Mouse (Mus musculus) testis, adult 2 months (tissue): ENCODE measurements around the gene Arhgef19. TPM values are rescaled to one million over a fixed set of nuclear protein-coding genes. Genes with fewer than 3 reads are reported as not detected.
A peak's percentile ranks its signal among the peaks of the same experiment; 100 is the strongest.

Experiments
- H3K27ac ChIP-seq: fragments of 200-500 bp; 2 replicates; pipeline ENCODE4 v1.5.1; 2012; ENCODE audit warnings: low read depth, low read length; ENCODE audit not compliant: control insufficient read depth, insufficient read depth
- H3K27me3 ChIP-seq: fragments of 200-500 bp; 2 replicates; pipeline ENCODE4 v1.6.1; 2012; ENCODE audit warnings: mild to moderate bottlenecking, low read length, moderate library complexity; ENCODE audit not compliant: control insufficient read depth, insufficient read depth
- H3K36me3 ChIP-seq: fragments of 200-500 bp; 2 replicates; pipeline ENCODE4 v1.6.1; 2012; ENCODE audit warnings: mild to moderate bottlenecking, low read length; ENCODE audit not compliant: control insufficient read depth, insufficient read depth
- H3K4me1 ChIP-seq: fragments of 200-500 bp; 2 replicates; pipeline ENCODE4 v1.6.1; 2012; ENCODE audit warnings: low read length; ENCODE audit not compliant: control insufficient read depth, insufficient read depth
- H3K4me3 ChIP-seq: fragments of 200-500 bp; 2 replicates; pipeline ENCODE4 v1.5.1; 2012; ENCODE audit warnings: low read depth, mild to moderate bottlenecking, low read length, moderate library complexity, mixed read lengths; ENCODE audit not compliant: control insufficient read depth
- CTCF ChIP-seq: fragments of 200-500 bp; IDR thresholded peaks from 2 replicates; pipeline ENCODE4 v1.5.1; 2012; ENCODE audit warnings: low read depth, mild to moderate bottlenecking, inconsistent platforms, low read length, moderate library complexity; ENCODE audit not compliant: control insufficient read depth, insufficient read depth, insufficient replicate concordance
- POLR2A ChIP-seq: fragments of 200-500 bp; IDR thresholded peaks from 2 replicates; pipeline ENCODE4 v1.6.1; 2012; ENCODE audit warnings: low read depth, mild to moderate bottlenecking, inconsistent platforms, low read length, moderate library complexity; ENCODE audit not compliant: control insufficient read depth
- polyA plus RNA-seq: library from polyadenylated mRNA; depleted of rRNA; stranded (reverse); fragments of >200 nt; gene quantifications from 2 replicates; pipeline ENCODE4 v1.2.3, GENCODE M21; 2012

The Arhgef19 gene
- polyA plus RNA-seq, 1 experiment: 0.65 TPM

DNA sequence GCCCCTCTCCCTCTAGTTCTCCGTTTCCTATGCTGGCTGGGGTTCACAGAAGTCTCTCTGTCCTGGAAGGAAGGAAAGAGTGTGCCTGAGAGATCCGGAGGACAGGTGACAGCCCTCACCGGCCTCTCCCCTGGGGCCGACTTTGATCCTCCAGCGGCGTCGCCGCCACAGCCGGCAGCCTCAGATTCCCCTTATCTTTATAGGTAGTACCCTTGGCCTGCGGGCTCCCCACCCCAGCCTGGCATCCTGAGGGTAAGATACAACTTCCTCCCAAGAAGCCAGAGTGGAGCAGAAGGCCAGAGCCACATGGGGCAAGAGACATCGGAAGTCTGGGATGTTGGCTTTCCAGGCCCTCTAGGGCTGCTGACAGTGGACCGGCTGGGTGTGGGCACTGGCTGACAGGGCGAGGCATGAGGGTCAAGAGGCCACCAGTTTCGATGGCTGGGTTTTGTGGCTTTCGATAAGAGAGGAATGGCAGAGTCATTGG is 48.3 kb downstream of the Arhgef19 start:
- no peak overlapping the region for H3K27ac ChIP-seq
- peaks cover 11% of the 10 kb centered on the region for H3K4me1 ChIP-seq
- no peak for TF ChIP-seq POLR2A
- TF ChIP-seq CTCF: no peak
- H3K36me3 ChIP-seq: no peaks in the 10 kb centered on the region
- H3K4me3 ChIP-seq: no peak overlapping the region
- no peaks in the 10 kb centered on the region for H3K27me3 ChIP-seq

DNA sequence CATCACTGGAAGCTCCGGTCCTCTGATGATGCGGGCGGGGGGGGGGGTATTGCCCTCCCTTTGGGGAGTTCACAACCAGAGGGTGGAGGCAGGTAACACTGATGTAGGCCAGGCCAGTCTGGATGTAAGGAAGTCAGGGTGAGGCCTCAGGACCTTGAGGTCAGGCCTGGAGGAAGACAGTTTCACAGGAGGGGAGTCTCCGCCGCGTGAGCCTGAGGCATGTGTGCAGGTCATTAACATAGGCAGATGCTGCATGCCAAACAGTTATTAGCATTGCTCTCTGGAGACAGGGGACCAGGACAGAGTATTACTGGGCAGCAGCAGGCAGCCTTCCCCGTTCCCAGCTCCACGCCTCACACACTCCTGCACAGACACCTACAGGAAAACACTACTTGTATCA is 48.9 kb downstream of the Arhgef19 start:
- no peaks in the 10 kb centered on the region for H3K36me3 ChIP-seq
- H3K4me1 ChIP-seq: peaks cover 11% of the 10 kb centered on the region
- no peak overlapping the region for H3K4me3 ChIP-seq
- TF ChIP-seq CTCF (no peak), POLR2A (no peak)
- no peak overlapping the region for H3K27ac ChIP-seq
- H3K27me3 ChIP-seq: no peaks in the 10 kb centered on the region

DNA sequence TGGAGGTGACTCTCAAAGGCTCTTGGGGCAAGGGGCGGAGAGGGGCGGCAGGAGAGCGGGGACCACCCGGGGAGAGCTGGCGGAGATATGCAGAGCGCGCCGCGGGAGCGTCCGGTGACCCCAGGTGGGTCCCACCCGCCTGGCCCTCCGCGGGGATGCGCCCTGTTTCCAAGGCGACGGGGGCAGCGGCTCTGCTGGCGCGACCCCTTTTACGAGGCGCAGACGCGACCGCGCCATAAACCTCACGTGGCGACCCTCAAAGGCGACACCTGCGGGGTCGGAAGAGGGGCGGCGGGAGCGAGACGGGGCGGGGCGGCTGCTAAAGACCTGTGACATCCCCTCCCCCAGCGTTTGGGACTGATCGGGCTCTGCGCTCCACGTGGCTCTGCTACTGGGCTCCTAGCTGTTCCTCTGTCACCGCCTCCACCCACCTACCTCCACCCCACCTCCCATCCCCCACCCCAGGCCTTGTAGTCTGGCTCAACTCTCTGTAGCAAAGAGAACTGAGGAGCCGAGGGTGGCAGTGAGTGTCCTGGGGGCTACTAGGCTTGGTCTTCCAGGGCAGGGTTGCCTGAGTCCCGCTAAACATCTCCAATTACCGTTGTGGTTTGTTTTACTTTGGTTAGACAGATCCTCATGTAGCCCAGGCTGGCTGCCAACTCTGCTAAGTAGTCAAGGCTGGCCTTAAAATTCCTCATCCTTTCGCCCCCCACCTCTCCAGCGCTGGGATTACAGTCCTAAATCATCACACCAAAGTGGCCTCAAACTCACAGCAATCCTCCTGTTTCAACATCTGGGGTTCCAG is 52.5 kb downstream of the Arhgef19 start:
- TF ChIP-seq POLR2A (no peak), CTCF (no peak)
- Histone ChIP-seq H3K4me1 (peaks cover 9% of the 10 kb centered on the region), H3K4me3 (peak overlapping the region; percentile 70), H3K27me3 (no peaks in the 10 kb centered on the region), H3K36me3 (no peaks in the 10 kb centered on the region), H3K27ac (no peak overlapping the region)

DNA sequence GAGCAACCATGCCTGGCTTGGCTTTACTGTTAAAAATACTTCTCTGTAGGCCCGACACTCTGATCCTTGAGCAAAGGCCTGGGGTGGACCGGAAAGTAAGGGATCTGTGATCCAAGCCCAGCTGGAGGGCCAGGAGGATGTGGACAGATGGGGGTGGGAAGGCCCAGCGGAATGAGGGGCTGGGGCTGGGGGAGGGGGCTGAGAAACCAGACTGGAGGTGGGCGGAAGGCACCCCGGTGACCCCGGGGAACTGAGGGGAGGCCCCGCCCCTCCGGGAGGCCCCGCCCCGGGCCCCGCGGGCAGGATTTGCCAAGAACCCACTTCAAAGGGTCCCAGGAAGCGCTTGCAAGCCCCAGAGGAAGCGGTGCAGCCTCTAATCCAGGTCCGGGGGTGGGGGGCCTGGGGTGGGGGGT is 56.5 kb downstream of the Arhgef19 start:
- TF ChIP-seq CTCF: no peak
- TF ChIP-seq POLR2A: no peak
- H3K4me3 ChIP-seq: no peak overlapping the region
- no peak overlapping the region for H3K27ac ChIP-seq
- H3K27me3 ChIP-seq: no peaks in the 10 kb centered on the region
- H3K36me3 ChIP-seq: no peaks in the 10 kb centered on the region
- H3K4me1 ChIP-seq: peaks cover 9% of the 10 kb centered on the region

DNA sequence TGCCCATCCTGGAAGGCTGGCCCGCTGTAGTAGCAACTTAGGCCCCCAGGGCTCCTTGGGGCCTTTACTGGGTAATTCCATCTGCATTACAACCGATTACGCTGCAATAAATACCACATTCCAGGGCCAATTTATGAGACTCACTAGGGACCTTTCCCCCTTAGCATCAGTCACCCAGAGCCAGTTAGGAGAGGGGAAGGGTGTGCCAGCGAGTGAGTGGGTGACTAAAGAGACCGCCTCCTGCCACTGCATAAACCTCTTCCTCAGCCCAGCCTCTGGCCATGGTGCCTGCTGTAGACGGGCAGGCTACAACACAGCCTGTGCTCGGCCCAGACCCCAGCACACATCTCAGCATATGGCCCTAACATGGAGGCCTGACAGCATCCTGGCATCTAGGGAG is 58.6 kb downstream of the Arhgef19 start:
- TF ChIP-seq POLR2A (no peak), CTCF (no peak)
- H3K36me3 ChIP-seq: no peaks in the 10 kb centered on the region
- no peaks in the 10 kb centered on the region for H3K27me3 ChIP-seq
- no peak overlapping the region for H3K4me3 ChIP-seq
- H3K4me1 ChIP-seq: peaks cover 14% of the 10 kb centered on the region
- H3K27ac ChIP-seq: no peak overlapping the region

DNA sequence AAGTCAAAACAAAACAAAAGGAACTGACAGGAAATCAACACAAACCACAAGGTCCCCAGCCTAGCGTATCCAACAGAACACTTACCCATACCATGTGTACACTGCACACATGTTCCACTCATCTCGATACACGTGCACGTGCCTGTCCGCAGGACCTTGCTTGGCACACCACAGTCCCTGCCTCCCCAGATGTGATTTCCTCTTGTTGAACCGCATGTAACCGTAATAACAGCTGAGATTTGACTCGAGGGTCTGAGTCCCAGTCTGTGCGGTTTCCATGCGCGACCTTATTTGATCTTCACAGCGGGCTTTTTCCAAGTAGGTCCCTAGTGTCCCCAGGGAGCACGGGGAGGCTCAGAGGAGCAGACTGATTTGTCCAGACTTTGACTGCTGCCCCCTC is 60.1 kb downstream of the Arhgef19 start:
- peaks cover 14% of the 10 kb centered on the region for H3K4me1 ChIP-seq
- no peak overlapping the region for H3K27ac ChIP-seq
- no peak overlapping the region for H3K4me3 ChIP-seq
- TF ChIP-seq CTCF: no peak
- no peaks in the 10 kb centered on the region for H3K27me3 ChIP-seq
- no peaks in the 10 kb centered on the region for H3K36me3 ChIP-seq

DNA sequence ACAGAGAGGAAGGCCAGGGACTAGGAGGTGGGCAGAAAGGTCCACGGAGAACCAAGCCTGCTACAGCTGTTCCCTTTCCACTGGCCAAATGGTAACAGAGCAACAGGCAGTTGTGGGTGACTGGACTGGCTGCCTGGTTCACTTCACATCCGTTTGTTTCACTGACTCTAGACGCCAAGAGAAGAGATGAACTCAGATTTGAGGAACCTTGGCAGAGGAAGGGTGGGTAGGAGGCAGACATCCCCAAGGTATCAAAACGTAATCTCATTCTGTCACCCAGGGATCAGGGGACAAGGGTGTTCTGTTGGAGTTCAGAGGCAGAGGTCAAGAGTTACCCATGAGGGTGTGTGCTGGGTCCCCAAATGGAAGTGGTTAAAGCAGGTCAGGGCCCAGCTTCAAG is 60.9 kb downstream of the Arhgef19 start:
- Histone ChIP-seq H3K4me1 (peaks cover 14% of the 10 kb centered on the region), H3K27ac (no peak overlapping the region), H3K4me3 (no peak overlapping the region), H3K27me3 (no peaks in the 10 kb centered on the region), H3K36me3 (no peaks in the 10 kb centered on the region)
- no peak for TF ChIP-seq POLR2A
- TF ChIP-seq CTCF: no peak

DNA sequence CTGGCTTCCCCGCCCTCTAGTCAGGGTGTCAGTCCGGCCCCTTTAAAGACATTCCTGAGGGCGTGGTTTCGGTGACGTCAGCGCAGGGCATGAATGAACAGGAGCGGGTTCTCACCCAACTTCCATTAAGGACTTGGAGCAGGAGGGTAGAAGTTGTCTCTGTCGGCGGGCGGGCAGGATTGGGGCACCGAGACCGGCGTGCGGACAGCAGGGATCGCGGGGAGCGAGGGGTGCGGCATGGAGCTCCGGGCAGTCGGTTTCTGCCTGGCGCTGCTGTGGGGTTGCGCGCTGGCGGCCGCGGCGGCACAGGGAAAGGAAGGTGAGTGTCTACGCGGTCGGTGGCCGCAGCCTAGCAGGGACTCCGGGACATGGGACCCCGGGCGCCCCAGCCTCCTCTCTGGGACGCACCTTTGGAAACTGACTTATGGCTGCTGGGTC is 61.8 kb downstream of the Arhgef19 start, which contains the start of gene Epha2:
Epha2 (plus strand) TSS at position 125 of the 438 bp plus-strand sequence.
- Histone ChIP-seq H3K27ac (no peak within 1 kb of the TSS), H3K36me3 (no peaks in the 10 kb centered on the region), H3K4me1 (peaks cover 14% of the 10 kb centered on the region), H3K4me3 (peak within 1 kb of the TSS; percentile 81), H3K27me3 (no peaks in the 10 kb centered on the region)
- TF ChIP-seq CTCF (no peak), POLR2A (peak; percentile 62)
